Mouse (Mus musculus): ENCODE measurements around the gene Zscan20.

GRCm38 (mm10) chr4:128618963-128619362, 9.1 kb upstream of the Zscan20 start:
- TF ChIP-seq FLI1 (IDR thresholded peaks at IDR 0.05; ENCODE audit: low read length), result no peak
- no peak for TF ChIP-seq GATA1 (IDR thresholded peaks at IDR 0.05; ENCODE audit: borderline replicate concordance, low read length)

Data from megakaryocyte, embryonic 14.5 days (primary cell).